Mouse (Mus musculus): Measurements from ENCODE around the gene Gm30302.

DNA sequence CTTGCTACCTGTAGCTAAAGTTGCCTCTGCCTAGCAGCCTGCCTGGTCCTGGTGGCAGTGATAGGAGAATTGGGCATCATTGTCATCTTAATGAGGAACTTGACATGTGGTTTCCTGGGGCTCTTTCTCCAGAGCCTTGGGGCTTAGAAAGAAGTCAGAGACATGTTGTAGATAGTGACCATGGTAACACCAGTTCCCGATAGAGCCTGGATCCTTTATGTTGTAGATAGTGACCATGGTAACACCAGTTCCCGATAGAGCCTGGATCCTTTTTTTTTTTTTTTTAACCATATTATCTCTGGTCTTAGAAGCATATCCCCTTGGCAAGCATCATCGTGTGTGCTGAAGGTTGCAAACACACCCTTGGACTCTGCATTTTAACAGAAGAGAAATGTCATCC, 48.0 kb upstream of the Gm30302 start:
- no peak for TF ChIP-seq MYOD1 (IDR thresholded peaks at IDR 0.05; ENCODE audit: control insufficient read depth in 1 of 3, insufficient read length in 2 of 3, low read depth in 2 of 3)
- TF ChIP-seq MAX (IDR thresholded peaks at IDR 0.05; ENCODE audit: low read depth) = no peak
- TF ChIP-seq POLR2A (IDR thresholded peaks at IDR 0.05; ENCODE audit: insufficient read length, low read depth) = no peak
- no peak for TF ChIP-seq USF1 (IDR thresholded peaks at IDR 0.05; ENCODE audit: low read depth)
- TF ChIP-seq SRF (IDR thresholded peaks at IDR 0.05; ENCODE audit: control insufficient read depth, insufficient read length, low read depth) = no peak
- TF ChIP-seq CEBPB (IDR thresholded peaks at IDR 0.05; ENCODE audit: insufficient read depth, poor library complexity, severe bottlenecking) = no peak
- no peak for TF ChIP-seq TCF12 (IDR thresholded peaks at IDR 0.05; ENCODE audit: insufficient read depth, poor library complexity, severe bottlenecking)
- TF ChIP-seq TCF3 (IDR thresholded peaks at IDR 0.05; ENCODE audit: insufficient read length, low read depth) = no peak
